Mouse (Mus musculus): ENCODE measurements around the gene Hist1h2bp. TPM values are rescaled to one million over a fixed set of nuclear protein-coding genes. Genes with fewer than 3 reads are reported as not detected.
"Not testable (repeated sequence)": the region's sequence is repeated elsewhere in the genome, so short reads cannot be mapped to it uniquely, and the experiment has no call there.

Gene Hist1h2bp
- polyA plus RNA-seq, 1 experiment from 2014 or later, result 0.52 TPM

GRCm38 (mm10) chr13:21830344-21830743, 43.1 kb downstream of the Hist1h2bp start:
- Histone ChIP-seq H3K9ac (no peak overlapping the region), H3K36me3 (no peaks in the 10 kb centered on the region), H3K4me1 (replicated peaks) (no peaks in the 10 kb centered on the region), H3K27ac (replicated peaks) (no peak overlapping the region), H3K27me3 (no peaks in the 10 kb centered on the region), H3K4me2 (no peak overlapping the region), H3K9me3 (no peaks in the 10 kb centered on the region), H3K4me3 (no peak overlapping the region)
- ATAC-seq (ENCODE audit: low read depth), result no peak
- WGBS, result 90% methylated on average over 10 of the region's 10 CpGs

GRCm38 (mm10) chr13:21831418-21832394, 44.4 kb downstream of the Hist1h2bp start, which contains the start of gene Hist1h4n:
Gene Hist1h4n (minus strand): TSS chr13:21832196.
- not testable (repeated sequence) for H3K36me3 ChIP-seq
- 0 out of 2 replicates have a peak within 1 kb of the TSS, but pooled peaks have one; percentile 62 for H3K27ac ChIP-seq (replicated peaks)

GRCm38 (mm10) chr13:21833461-21833860, 46.2 kb downstream of the Hist1h2bp start, which contains the start of the genes Hist1h2ap and Hist1h2br:
Gene Hist1h2ap (minus strand): TSS chr13:21833507.
Gene Hist1h2br (plus strand): TSS chr13:21833743.
- not testable (repeated sequence) for H3K4me1 ChIP-seq (replicated peaks); H3K9me3 ChIP-seq; H3K4me2 ChIP-seq; H3K27ac ChIP-seq (replicated peaks); H3K36me3 ChIP-seq; H3K9ac ChIP-seq; H3K4me3 ChIP-seq; H3K27me3 ChIP-seq
- WGBS, result no CpG with 5 or more reads among the region's 24 CpGs
- peak; percentile 97 for ATAC-seq (ENCODE audit: low read depth)

More at GRCm38 (mm10) chr13:21831418-21832394, 44.4 kb downstream of the Hist1h2bp start, which contains the start of gene Hist1h4n:
- H3K4me1 ChIP-seq (replicated peaks); H3K9me3 ChIP-seq; H3K9ac ChIP-seq; H3K27me3 ChIP-seq: not testable (repeated sequence)
- H3K4me2 ChIP-seq, result peak within 1 kb of the TSS; percentile 48
- peak; percentile 80 for ATAC-seq (ENCODE audit: low read depth)
- H3K4me3 ChIP-seq, result peak within 1 kb of the TSS; percentile 23
- WGBS, result under 1% methylated on average over 27 of the region's 58 CpGs

Small RNA genes within 50 kb of the gene (microRNA-seq; reads per million reads assigned to microRNA genes)
- gene Gm19658 (not detected), gene Gm44346 (not detected), gene Gm44454 (not detected), gene Gm44466 (not detected)

Other genes starting within 250 kb of the Hist1h2bp start
- gene Olfr1366, start 244.7 kb upstream of the Hist1h2bp start, polyA plus RNA-seq (2015; fragmentation: Nextera tagmentation; extraction: Ambion mirVana), result 0.13 and 0.32 TPM in 2 replicates
- not detected in 2 replicates for gene Olfr1535, start 227.6 kb upstream of the Hist1h2bp start, polyA plus RNA-seq (2015; fragmentation: Nextera tagmentation; extraction: Ambion mirVana)
- not detected in 2 replicates for gene Olfr1364, start 205.7 kb upstream of the Hist1h2bp start, polyA plus RNA-seq (2015; fragmentation: Nextera tagmentation; extraction: Ambion mirVana)
- not detected in 2 replicates for gene Olfr1362, start 173.4 kb upstream of the Hist1h2bp start, polyA plus RNA-seq (2015; fragmentation: Nextera tagmentation; extraction: Ambion mirVana)
- gene Olfr11, start 144.9 kb upstream of the Hist1h2bp start, polyA plus RNA-seq (2015; fragmentation: Nextera tagmentation; extraction: Ambion mirVana), result 0.07 TPM in 1 of 2 replicates, not detected in the other
- gene Olfr1361, start 124.1 kb upstream of the Hist1h2bp start, polyA plus RNA-seq (2015; fragmentation: Nextera tagmentation; extraction: Ambion mirVana), result not detected in 2 replicates
- not detected in 2 replicates for gene Olfr1360, start 110.1 kb upstream of the Hist1h2bp start, polyA plus RNA-seq (2015; fragmentation: Nextera tagmentation; extraction: Ambion mirVana)
- gene Olfr1359, start 89.3 kb upstream of the Hist1h2bp start, polyA plus RNA-seq (2015; fragmentation: Nextera tagmentation; extraction: Ambion mirVana), result not detected in 2 replicates
- gene Hist1h2bl, start 71.3 kb upstream of the Hist1h2bp start, polyA plus RNA-seq (2015; fragmentation: Nextera tagmentation; extraction: Ambion mirVana), result 1.4 and 1.5 TPM in 2 replicates
- gene Hist1h2ai, start 71.0 kb upstream of the Hist1h2bp start, polyA plus RNA-seq (2015; fragmentation: Nextera tagmentation; extraction: Ambion mirVana), result 5.9 TPM in 1 of 2 replicates, not detected in the other
- 2.7 and 3.3 TPM in 2 replicates for gene Hist1h3h, start 69.8 kb upstream of the Hist1h2bp start, polyA plus RNA-seq (2015; fragmentation: Nextera tagmentation; extraction: Ambion mirVana)
- gene Hist1h2bm, start 65.4 kb upstream of the Hist1h2bp start, polyA plus RNA-seq (2015; fragmentation: Nextera tagmentation; extraction: Ambion mirVana), result 1.2 and 1.4 TPM in 2 replicates
- 1.0 and 1.7 TPM in 2 replicates for gene Hist1h4j, start 52.4 kb upstream of the Hist1h2bp start, polyA plus RNA-seq (2015; fragmentation: Nextera tagmentation; extraction: Ambion mirVana)
- gene Hist1h4k, start 37.0 kb upstream of the Hist1h2bp start, polyA plus RNA-seq (2015; fragmentation: Nextera tagmentation; extraction: Ambion mirVana), result 0.84 and 3.9 TPM in 2 replicates
- 6.0 and 7.6 TPM in 2 replicates for gene Hist1h2ak, start 33.6 kb upstream of the Hist1h2bp start, polyA plus RNA-seq (2015; fragmentation: Nextera tagmentation; extraction: Ambion mirVana)
- gene Hist1h2bn, start 33.3 kb upstream of the Hist1h2bp start, polyA plus RNA-seq (2015; fragmentation: Nextera tagmentation; extraction: Ambion mirVana), result 0.73 and 1.1 TPM in 2 replicates
- gene Hist1h1b, start 6.8 kb upstream of the Hist1h2bp start, polyA plus RNA-seq (2015; fragmentation: Nextera tagmentation; extraction: Ambion mirVana), result 3.2 and 5.8 TPM in 2 replicates
- gene Hist1h3i, start 4.1 kb upstream of the Hist1h2bp start, polyA plus RNA-seq (2015; fragmentation: Nextera tagmentation; extraction: Ambion mirVana), result 32.1 and 33.9 TPM in 2 replicates
- gene Hist1h2an, start 243 bp upstream of the Hist1h2bp start, polyA plus RNA-seq (2015; fragmentation: Nextera tagmentation; extraction: Ambion mirVana), result not detected in 2 replicates
- 4.3 and 4.4 TPM in 2 replicates for gene Hist1h2bq, start 22.7 kb downstream of the Hist1h2bp start, polyA plus RNA-seq (2015; fragmentation: Nextera tagmentation; extraction: Ambion mirVana)
- not detected in 2 replicates for gene Hist1h2ao, start 23.0 kb downstream of the Hist1h2bp start, polyA plus RNA-seq (2015; fragmentation: Nextera tagmentation; extraction: Ambion mirVana)
- gene Hist1h4m, start 24.3 kb downstream of the Hist1h2bp start, polyA plus RNA-seq (2015; fragmentation: Nextera tagmentation; extraction: Ambion mirVana), result not detected in 2 replicates
- gene Hist1h4n, start 44.7 kb downstream of the Hist1h2bp start, polyA plus RNA-seq (2015; fragmentation: Nextera tagmentation; extraction: Ambion mirVana), result 7.0 and 7.5 TPM in 2 replicates
- gene Hist1h2ap, start 46.0 kb downstream of the Hist1h2bp start, polyA plus RNA-seq (2015; fragmentation: Nextera tagmentation; extraction: Ambion mirVana), result 641 and 649 TPM in 2 replicates
- 3.9 and 5.2 TPM in 2 replicates for gene Hist1h2br, start 46.3 kb downstream of the Hist1h2bp start, polyA plus RNA-seq (2015; fragmentation: Nextera tagmentation; extraction: Ambion mirVana)
- gene Zfp184, start 157.6 kb downstream of the Hist1h2bp start, polyA plus RNA-seq (2015; fragmentation: Nextera tagmentation; extraction: Ambion mirVana), result 16.0 and 16.3 TPM in 2 replicates
- not detected in 2 replicates for gene Pom121l2, start 193.7 kb downstream of the Hist1h2bp start, polyA plus RNA-seq (2015; fragmentation: Nextera tagmentation; extraction: Ambion mirVana)
- gene Prss16, start 222.3 kb downstream of the Hist1h2bp start, polyA plus RNA-seq (2015; fragmentation: Nextera tagmentation; extraction: Ambion mirVana), result 0.17 and 0.18 TPM in 2 replicates
- gene Hist1h2ah, start 248.1 kb downstream of the Hist1h2bp start, polyA plus RNA-seq (2015; fragmentation: Nextera tagmentation; extraction: Ambion mirVana), result 1.7 TPM in 1 of 2 replicates, not detected in the other
- 2.5 and 3.8 TPM in 2 replicates for gene Hist1h2bk, start 248.4 kb downstream of the Hist1h2bp start, polyA plus RNA-seq (2015; fragmentation: Nextera tagmentation; extraction: Ambion mirVana)